Mouse (Mus musculus): ENCODE data around the gene Stk32c.

DNA sequence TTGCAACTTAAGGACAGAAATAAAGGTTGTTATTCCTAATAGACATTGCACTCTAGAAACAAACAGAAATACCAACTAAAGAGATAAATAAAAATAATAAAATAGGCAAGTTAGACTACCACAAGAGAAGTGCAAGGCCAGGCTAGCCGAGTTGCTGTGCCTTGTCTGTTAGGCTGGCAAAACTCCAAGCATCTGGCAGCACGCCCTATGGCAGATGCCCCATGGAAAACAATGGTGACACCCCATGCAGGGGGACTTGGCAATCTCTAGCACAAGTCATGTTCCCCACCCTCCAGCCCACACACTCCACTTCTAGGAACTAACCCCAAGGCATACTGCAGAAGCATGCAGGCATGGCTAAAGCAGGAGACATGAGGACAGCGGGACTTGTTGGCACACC is 79.7 kb downstream of the Stk32c start:
- TF ChIP-seq CTCF (conservative IDR thresholded peaks at IDR 0.05; ENCODE audit: insufficient read depth, insufficient read length, low read depth, low read length) (no peak), POLR2A (IDR thresholded peaks at IDR 0.05; ENCODE audit: low read depth, low read length) (no peak)
